Mouse (Mus musculus): ENCODE results near the gene A730046J19Rik. TPM values are rescaled to one million over a fixed set of nuclear protein-coding genes. Genes with fewer than 3 reads are reported as not detected.

Gene A730046J19Rik
- total and polyA plus RNA-seq, 2 experiments from 2014 or later = 0.23 TPM; not detected in 1

DNA sequence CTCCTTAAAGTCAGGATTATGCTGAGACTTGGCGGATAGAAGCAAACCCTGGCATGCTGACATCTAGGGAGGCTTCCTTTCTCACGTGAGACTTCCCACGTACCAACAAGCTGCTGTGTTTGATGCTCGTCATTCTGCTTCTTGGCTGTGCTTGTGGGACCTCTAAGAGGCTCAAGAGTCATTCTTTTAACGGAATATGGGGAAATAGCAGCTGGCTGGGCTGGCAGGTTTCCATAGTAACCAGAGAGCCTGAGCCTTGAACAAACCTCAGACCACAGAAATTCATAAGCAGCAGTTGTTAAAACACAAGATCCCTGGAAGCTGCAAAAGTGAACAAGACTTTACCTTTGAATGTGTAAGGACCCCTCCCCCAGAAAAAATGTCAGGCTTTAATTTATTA, 9.4 kb downstream of the A730046J19Rik start:
- no peak overlapping the region for H3K9ac ChIP-seq (replicated peaks; ENCODE audit: low read depth, low read length)
- 44% methylated on average over 5 of the region's 5 CpGs for WGBS
- no peak overlapping the region for H3K4me2 ChIP-seq (ENCODE audit: low read depth, low read length)
- no peaks in the 10 kb centered on the region for H3K27me3 ChIP-seq (ENCODE audit: control insufficient read depth, insufficient read depth, low read length)
- no peak overlapping the region for H3K4me3 ChIP-seq (ENCODE audit: low read depth, low read length)
- DNase-seq (ENCODE audit: low spot score) (no peak), ATAC-seq (ENCODE audit: insufficient read depth, low read depth) (no peak)
- no peaks in the 10 kb centered on the region for H3K9me3 ChIP-seq (replicated peaks; ENCODE audit: control insufficient read depth, low read length)
- no peaks in the 10 kb centered on the region for H3K36me3 ChIP-seq (replicated peaks; ENCODE audit: control insufficient read depth, insufficient read depth, low read length)
- TF ChIP-seq CTCF (IDR thresholded peaks at IDR 0.05; ENCODE audit: low read depth) (no peak), EP300 (IDR thresholded peaks at IDR 0.05; ENCODE audit: low read depth) (no peak)
- H3K27ac ChIP-seq (ENCODE audit: low read depth) = no peak overlapping the region
- no peaks in the 10 kb centered on the region for H3K4me1 ChIP-seq (ENCODE audit: control insufficient read depth, insufficient read depth)

Other genes starting within 250 kb of the A730046J19Rik start
- not detected in 2 replicates for gene Dcx, start 220.4 kb upstream of the A730046J19Rik start, total RNA-seq (2014; rRNA removed; ENCODE audit: low replicate concordance)
- gene Dcx, start 220.4 kb upstream of the A730046J19Rik start, polyA plus RNA-seq (2015; fragmentation: Nextera tagmentation; extraction: Ambion mirVana) = 0.05 and 0.10 TPM in 2 replicates
- 3.7 and 8.4 TPM in 2 replicates for gene Alg13, start 164.1 kb downstream of the A730046J19Rik start, total RNA-seq (2014; rRNA removed; ENCODE audit: low replicate concordance)
- 7.0 and 7.8 TPM in 2 replicates for gene Alg13, start 164.1 kb downstream of the A730046J19Rik start, polyA plus RNA-seq (2015; fragmentation: Nextera tagmentation; extraction: Ambion mirVana)